Comparison of ENCODE assay signal across 14 mouse cellular contexts in the genomic region with DNA sequence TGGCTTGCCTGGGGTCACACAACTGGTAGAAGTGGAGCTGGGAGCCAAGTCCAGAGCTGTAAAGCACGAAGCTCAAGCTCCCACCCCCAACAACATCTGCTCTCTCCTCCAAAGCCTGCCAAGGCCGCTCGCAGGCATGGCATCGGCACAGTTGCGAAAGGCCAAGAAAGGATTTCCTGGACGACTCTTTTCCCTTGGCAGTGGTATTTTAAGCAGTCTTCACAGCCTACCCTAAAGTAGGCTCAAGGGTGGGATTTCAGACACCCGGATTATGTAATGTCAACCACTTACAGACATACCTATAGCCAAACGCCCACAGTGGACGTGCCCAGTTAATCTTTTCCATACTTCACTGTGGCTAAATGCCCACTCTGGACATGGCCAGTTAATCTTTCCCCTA.
DNase-seq lines count a peak whose midpoint lies in the region; ATAC-seq and TF ChIP-seq lines count a peak whose summit lies in the region.
"Had no signal": no experiment of that assay in that cellular context is flagged by ENCODE, and none has a peak within 500 bp of the region (broad histone marks: within the 10 kb centered on the region; RNA-seq: fewer than 3 reads in every experiment).

No protein-coding gene starts in this region.

- ATAC-seq in forebrain, postnatal 0 days, result no peak
- no peak for ATAC-seq in forebrain, embryonic 15.5 days (replicated peaks)
- ATAC-seq in granulocyte monocyte progenitor cell, adult 5-6 weeks (replicated peaks; ENCODE audit: poor library complexity, severe bottlenecking), result no peak

- H3K4me2 ChIP-seq in forebrain, postnatal 0 days (ENCODE audit: low read depth), result no peak overlapping the region
- no peak overlapping the region for H3K4me2 ChIP-seq in forebrain, embryonic 15.5 days (replicated peaks)
- H3K4me2 ChIP-seq: hindbrain, embryonic 14.5 days had no signal

- DNase-seq in forebrain, postnatal 0 days, result peak; percentile 34
- DNase-seq in lung, postnatal 10 days, result peak; percentile 21
- DNase-seq in lung, postnatal 36 days, result no peak
- DNase-seq in fibroblast of lung, adult 2 months (ENCODE audit: low read depth), result peak; percentile 68
- peak; percentile 12 for DNase-seq in right cerebral cortex, postnatal 4 days
- no peak for DNase-seq in urinary bladder, postnatal 14 days (ENCODE audit: low spot score)
- DNase-seq: cerebellum, adult 2 months; kidney, postnatal 36 days; midbrain, embryonic 14.5 days had no signal

- no peak overlapping the region for H3K9ac ChIP-seq in forebrain, postnatal 0 days
- H3K9ac ChIP-seq in forebrain, embryonic 15.5 days (replicated peaks), result no peak overlapping the region
- H3K9ac ChIP-seq: hindbrain, embryonic 14.5 days; liver, embryonic 14.5 days had no signal

- no peaks in the 10 kb centered on the region for H3K27me3 ChIP-seq in forebrain, postnatal 0 days (ENCODE audit: insufficient read depth, low read length)
- H3K27me3 ChIP-seq in forebrain, embryonic 15.5 days, result no peaks in the 10 kb centered on the region

- no peaks in the 10 kb centered on the region for H3K4me1 ChIP-seq in forebrain, postnatal 0 days (ENCODE audit: insufficient read depth)
- peaks cover 21% of the 10 kb centered on the region for H3K4me1 ChIP-seq in forebrain, embryonic 15.5 days

- no peaks in the 10 kb centered on the region for H3K9me3 ChIP-seq in forebrain, postnatal 0 days (ENCODE audit: low read length)
- 0 out of 2 replicates have a peak, but pooled peaks cover 2% of the 10 kb centered on the region for H3K9me3 ChIP-seq in forebrain, embryonic 15.5 days

- 61% methylated on average over 9 of the region's 9 CpGs for WGBS in forebrain, postnatal 0 days
- WGBS in forebrain, embryonic 15.5 days, result 73% methylated on average over 9 of the region's 9 CpGs

- TF ChIP-seq CTCF in forebrain, postnatal 0 days (IDR thresholded peaks at IDR 0.05; ENCODE audit: low read depth), result no peak

- H3K27ac ChIP-seq in forebrain, postnatal 0 days (ENCODE audit: low read depth, low read length), result no peak overlapping the region
- H3K27ac ChIP-seq in forebrain, embryonic 15.5 days (replicated peaks), result no peak overlapping the region
- H3K27ac ChIP-seq: heart, embryonic 10.5 days; hindbrain, embryonic 14.5 days; liver, embryonic 14.5 days had no signal

- H3K4me3 ChIP-seq in forebrain, postnatal 0 days (ENCODE audit: low read depth, low read length), result no peak overlapping the region
- no peak overlapping the region for H3K4me3 ChIP-seq in forebrain, embryonic 15.5 days
- H3K4me3 ChIP-seq: heart, embryonic 10.5 days had no signal

- H3K36me3 ChIP-seq in forebrain, postnatal 0 days (ENCODE audit: insufficient read depth), result no peaks in the 10 kb centered on the region
- no peaks in the 10 kb centered on the region for H3K36me3 ChIP-seq in forebrain, embryonic 15.5 days
- H3K36me3 ChIP-seq: heart, embryonic 10.5 days had no signal

Comparison
In these comparisons a context has a peak if more than half of its experiments do, and no peak if none do; other contexts are left out.
1. DNase-seq: peak in forebrain, postnatal 0 days (single experiment), lung, postnatal 10 days (single experiment), fibroblast of lung, adult 2 months (single experiment) and right cerebral cortex, postnatal 4 days (single experiment); none in lung, postnatal 36 days (single experiment) and urinary bladder, postnatal 14 days (single experiment).